Mouse (Mus musculus): Measurements from ENCODE around the gene Espnl.

Gene Espnl

GRCm38 (mm10) chr1:91324646-91325045, 2.8 kb downstream of the Espnl start:
- DNase-seq: no peak

- no peak for DNase-seq
These were observed 3.7 kb downstream of the Espnl start for GRCm38 (mm10) chr1:91325488-91326042.

GRCm38 (mm10) chr1:91332102-91332501, 10.2 kb downstream of the Espnl start:
- DNase-seq: peak; percentile 33

GRCm38 (mm10) chr1:91333582-91333981, 11.7 kb downstream of the Espnl start:
- DNase-seq: no peak

- no peak for DNase-seq
These were observed 15.5 kb downstream of the Espnl start for GRCm38 (mm10) chr1:91337355-91337754.

- no peak for DNase-seq
These were observed 22.1 kb downstream of the Espnl start for GRCm38 (mm10) chr1:91344001-91344400.

GRCm38 (mm10) chr1:91344921-91345685, 23.2 kb downstream of the Espnl start:
- DNase-seq: peak; percentile 23

GRCm38 (mm10) chr1:91346892-91347291, 25.0 kb downstream of the Espnl start:
- DNase-seq: peak; percentile 49

- no peak for DNase-seq
These were observed 29.0 kb downstream of the Espnl start, which contains the start of gene Klhl30 for GRCm38 (mm10) chr1:91350841-91351240. Klhl30 (plus strand) TSS chr1:91351016.

GRCm38 (mm10) chr1:91351249-91351648, 29.4 kb downstream of the Espnl start:
- DNase-seq: no peak

- DNase-seq: no peak
These were observed 30.4 kb downstream of the Espnl start for GRCm38 (mm10) chr1:91352277-91352676.

- DNase-seq: no peak
These were observed 34.2 kb downstream of the Espnl start for GRCm38 (mm10) chr1:91356105-91356504.

GRCm38 (mm10) chr1:91362113-91362512, 40.2 kb downstream of the Espnl start:
- no peak for DNase-seq

GRCm38 (mm10) chr1:91364822-91365644, 43.2 kb downstream of the Espnl start:
- no peak for DNase-seq

- no peak for DNase-seq
These were observed 43.9 kb downstream of the Espnl start for GRCm38 (mm10) chr1:91365816-91366214.

GRCm38 (mm10) chr1:91366215-91367108, 44.6 kb downstream of the Espnl start, which contains the start of gene Erfe:
Erfe (plus strand) TSS chr1:91366430.
- peak; percentile 36 for DNase-seq

- no peak for DNase-seq
These were observed 45.4 kb downstream of the Espnl start for GRCm38 (mm10) chr1:91367295-91367694.

- DNase-seq: no peak
These were observed 47.5 kb downstream of the Espnl start for GRCm38 (mm10) chr1:91369408-91369807.

GRCm38 (mm10) chr1:91370055-91370454, 48.2 kb downstream of the Espnl start:
- no peak for DNase-seq

- no peak for DNase-seq
These were observed 51.5 kb downstream of the Espnl start for GRCm38 (mm10) chr1:91373414-91373835.

GRCm38 (mm10) chr1:91380453-91381090, 58.7 kb downstream of the Espnl start:
- DNase-seq: peak; percentile 44

- no peak for DNase-seq
These were observed 59.2 kb downstream of the Espnl start for GRCm38 (mm10) chr1:91381091-91381471.

Measured in right cerebral cortex, postnatal 25 days (tissue).